Mouse (Mus musculus) lung, postnatal 0 days (tissue): ENCODE results near the gene Celf1.

ENCODE experiments used
- CTCF ChIP-seq: IDR thresholded peaks from 2 replicates; pipeline ENCODE4 v1.5.1; 2016; ENCODE audit warnings: antibody characterized with exemption, mild to moderate bottlenecking
- EP300 ChIP-seq: IDR thresholded peaks from 2 replicates; pipeline ENCODE4 v1.6.1; 2016; ENCODE audit warnings: antibody characterized with exemption, mild to moderate bottlenecking, control low read depth

GRCm38 (mm10) chr2:91064211-91064610 lies 124.0 kb downstream of the Celf1 start:
- TF ChIP-seq CTCF = no peak
- TF ChIP-seq EP300 = no peak
